Comparison of ENCODE assay signal across 23 mouse cellular contexts in genomic region chr14:57082863-57083262, GRCm38 (mm10). TPM values are rescaled to one million over a fixed set of nuclear protein-coding genes. Genes with fewer than 3 reads are reported as not detected.
A peak's percentile ranks its signal among the peaks of the same experiment; 100 is the strongest.
DNase-seq lines count a peak whose midpoint lies in the region; ATAC-seq and TF ChIP-seq lines count a peak whose summit lies in the region.
"Had no signal": no experiment of that assay in that cellular context is flagged by ENCODE, and none has a peak within 500 bp of the region (broad histone marks: within the 10 kb centered on the region; RNA-seq: fewer than 3 reads in every experiment).

No protein-coding gene starts in this region.

- no peaks in the 10 kb centered on the region for H3K4me1 ChIP-seq in liver, postnatal 0 days (ENCODE audit: insufficient read depth)
- H3K4me1 ChIP-seq in liver, embryonic 12.5 days, result 0 out of 2 replicates have a peak, but pooled peaks cover 8% of the 10 kb centered on the region
- no peaks in the 10 kb centered on the region for H3K4me1 ChIP-seq in MEL (ENCODE audit: control insufficient read depth in 1 of 2, insufficient read depth in 2 of 2, low read length in 2 of 2)
- H3K4me1 ChIP-seq in forebrain, postnatal 0 days (ENCODE audit: insufficient read depth), result no peaks in the 10 kb centered on the region
- H3K4me1 ChIP-seq: forebrain, embryonic 13.5 days; forebrain, embryonic 15.5 days had no signal

- H3K27me3 ChIP-seq in liver, postnatal 0 days (ENCODE audit: insufficient read depth, low read length), result no peaks in the 10 kb centered on the region
- H3K27me3 ChIP-seq in liver, embryonic 12.5 days (replicated peaks), result 0 out of 2 replicates have a peak, but pooled peaks cover 3% of the 10 kb centered on the region
- peaks cover 0 to 1% of the 10 kb centered on the region in 2 experiments; a peak in 2 of 4 replicates for H3K27me3 ChIP-seq in MEL (ENCODE audit: control insufficient read depth in 1 of 2, insufficient read depth in 2 of 2, low read length in 2 of 2)
- H3K27me3 ChIP-seq in forebrain, postnatal 0 days (ENCODE audit: insufficient read depth, low read length), result no peaks in the 10 kb centered on the region
- H3K27me3 ChIP-seq: embryonic facial prominence, embryonic 12.5 days; forebrain, embryonic 13.5 days; forebrain, embryonic 15.5 days had no signal

- no peak overlapping the region for H3K27ac ChIP-seq in liver, postnatal 0 days (ENCODE audit: low read depth)
- H3K27ac ChIP-seq in liver, embryonic 12.5 days, result no peak overlapping the region
- H3K27ac ChIP-seq in MEL (ENCODE audit: control insufficient read depth, low read depth, low read length), result no peak overlapping the region
- H3K27ac ChIP-seq in forebrain, postnatal 0 days (ENCODE audit: low read depth, low read length), result no peak overlapping the region
- H3K27ac ChIP-seq: embryonic facial prominence, embryonic 10.5 days; embryonic facial prominence, embryonic 12.5 days; forebrain, embryonic 13.5 days; forebrain, embryonic 15.5 days had no signal

- H3K79me2 ChIP-seq in MEL (ENCODE audit: control insufficient read depth, insufficient read depth, low read length, poor library complexity), result no peaks in the 10 kb centered on the region

- TF ChIP-seq POLR2A in MEL (IDR thresholded peaks at IDR 0.05; ENCODE audit: control insufficient read depth in 1 of 2, insufficient read depth in 1 of 2, low read depth in 1 of 2, low read length in 2 of 2, poor library complexity in 1 of 2), result no peak

- 73% methylated on average over 1 of the region's 1 CpGs for WGBS in liver, postnatal 0 days (ENCODE audit: insufficient replicate concordance)
- WGBS in liver, embryonic 12.5 days (ENCODE audit: insufficient replicate concordance), result 86% methylated on average over 1 of the region's 1 CpGs
- 91% methylated on average over 1 of the region's 1 CpGs for WGBS in forebrain, postnatal 0 days

- no peak for TF ChIP-seq EP300 in liver, postnatal 0 days (IDR thresholded peaks at IDR 0.05; ENCODE audit: low read depth)
- TF ChIP-seq EP300 in MEL (IDR thresholded peaks at IDR 0.05; ENCODE audit: low read depth in 1 of 2, low read length in 2 of 2), result no peak

- H3K36me3 ChIP-seq in liver, postnatal 0 days (replicated peaks; ENCODE audit: insufficient read depth, low read length), result no peaks in the 10 kb centered on the region
- H3K36me3 ChIP-seq in liver, embryonic 12.5 days, result no peaks in the 10 kb centered on the region
- H3K36me3 ChIP-seq in MEL (ENCODE audit: control insufficient read depth in 1 of 2, insufficient read depth in 2 of 2, low read length in 2 of 2), result no peaks in the 10 kb centered on the region
- no peaks in the 10 kb centered on the region for H3K36me3 ChIP-seq in forebrain, postnatal 0 days (ENCODE audit: insufficient read depth)
- H3K36me3 ChIP-seq: embryonic facial prominence, embryonic 10.5 days; embryonic facial prominence, embryonic 12.5 days; forebrain, embryonic 15.5 days; G1E had no signal

- DNase-seq in liver, postnatal 0 days, result no peak
- DNase-seq in 416B (ENCODE audit: low read depth) (peak; percentile 15), MEL (ENCODE audit: low read depth, low spot score) (peak; percentile 23), ZHBTc4 (ENCODE audit: low read depth, low spot score) (peak; percentile 13)
- no peak for DNase-seq in adrenal gland, postnatal 25 days
- DNase-seq in forebrain, postnatal 0 days, result no peak
- DNase-seq: adrenal gland, adult 2 months; adrenal gland, postnatal 10 days; adrenal gland, postnatal 36 days; cerebellum, adult 11-12 months; cerebellum, adult 2 months; cerebellum, adult 9-10 months; cerebellum, postnatal 10 days; cerebellum, postnatal 25 days had no signal

- no peak for TF ChIP-seq CTCF in liver, postnatal 0 days (IDR thresholded peaks at IDR 0.05; ENCODE audit: low read depth)
- TF ChIP-seq CTCF in MEL (IDR thresholded peaks at IDR 0.05 in 2 of 3, conservative IDR thresholded peaks at IDR 0.05 in 1 of 3; ENCODE audit: control insufficient read depth in 1 of 3, insufficient read depth in 1 of 3, low read depth in 2 of 3, low read length in 3 of 3, poor library complexity in 1 of 3, severe bottlenecking in 1 of 3), result no peak
- TF ChIP-seq CTCF in forebrain, postnatal 0 days (IDR thresholded peaks at IDR 0.05; ENCODE audit: low read depth), result no peak

- no peak overlapping the region for H3K4me3 ChIP-seq in liver, postnatal 0 days (ENCODE audit: low read depth, low read length)
- no peak overlapping the region for H3K4me3 ChIP-seq in liver, embryonic 12.5 days
- H3K4me3 ChIP-seq in MEL (ENCODE audit: control insufficient read depth in 1 of 2, insufficient read depth in 1 of 2, low read depth in 2 of 2, low read length in 2 of 2), result no peak overlapping the region
- H3K4me3 ChIP-seq in forebrain, postnatal 0 days (ENCODE audit: low read depth, low read length), result no peak overlapping the region
- H3K4me3 ChIP-seq: embryonic facial prominence, embryonic 10.5 days; embryonic facial prominence, embryonic 12.5 days; forebrain, embryonic 13.5 days; forebrain, embryonic 15.5 days had no signal

- H3K4me2 ChIP-seq in liver, postnatal 0 days (ENCODE audit: low read depth, low read length), result no peak overlapping the region
- H3K4me2 ChIP-seq in liver, embryonic 12.5 days, result no peak overlapping the region
- no peak overlapping the region for H3K4me2 ChIP-seq in forebrain, postnatal 0 days (ENCODE audit: low read depth)
- H3K4me2 ChIP-seq: embryonic facial prominence, embryonic 12.5 days; forebrain, embryonic 13.5 days; forebrain, embryonic 15.5 days had no signal

- no peaks in the 10 kb centered on the region for H3K9me3 ChIP-seq in liver, postnatal 0 days (ENCODE audit: low read length)
- H3K9me3 ChIP-seq in liver, embryonic 12.5 days (replicated peaks), result no peaks in the 10 kb centered on the region
- no peaks in the 10 kb centered on the region for H3K9me3 ChIP-seq in MEL (replicated peaks; ENCODE audit: insufficient read depth, low read length)
- H3K9me3 ChIP-seq in forebrain, postnatal 0 days (ENCODE audit: low read length), result no peaks in the 10 kb centered on the region
- H3K9me3 ChIP-seq: embryonic facial prominence, embryonic 10.5 days; embryonic facial prominence, embryonic 12.5 days; forebrain, embryonic 13.5 days; forebrain, embryonic 15.5 days; G1E had no signal

- ATAC-seq in liver, postnatal 0 days, result peak; percentile 40; the same call in 1 of the 2 replicates
- ATAC-seq in liver, embryonic 12.5 days, result no peak
- ATAC-seq in forebrain, postnatal 0 days, result no peak
- ATAC-seq: forebrain, embryonic 13.5 days; forebrain, embryonic 15.5 days had no signal

- H3K9ac ChIP-seq in liver, postnatal 0 days (replicated peaks), result no peak overlapping the region
- H3K9ac ChIP-seq in liver, embryonic 12.5 days, result no peak overlapping the region
- no peak overlapping the region for H3K9ac ChIP-seq in MEL (ENCODE audit: control insufficient read depth, low read depth, low read length, poor library complexity, severe bottlenecking)
- no peak overlapping the region for H3K9ac ChIP-seq in forebrain, postnatal 0 days
- H3K9ac ChIP-seq: embryonic facial prominence, embryonic 12.5 days; forebrain, embryonic 13.5 days; forebrain, embryonic 15.5 days had no signal

- TF ChIP-seq RAD21 in MEL (IDR thresholded peaks at IDR 0.05; ENCODE audit: low read depth, low read length), result no peak

TF ChIP-seq in MEL, 35 proteins besides CTCF, POLR2A, EP300 and RAD21 (continues in another document):
- TF ChIP-seq RCOR1 (IDR thresholded peaks at IDR 0.05; ENCODE audit: low read depth, low read length) (no peak), ELF1 (IDR thresholded peaks at IDR 0.05; ENCODE audit: low read depth, low read length) (no peak), NELFE (IDR thresholded peaks at IDR 0.05; ENCODE audit: low read depth, low read length) (no peak), MAZ (IDR thresholded peaks at IDR 0.05; ENCODE audit: low read depth, low read length) (no peak)

RNA-seq across cellular contexts. Expression of gene Gjb2, which starts 21.6 kb away (rescaled TPM):
- polyA plus RNA-seq in liver, postnatal 0 days (2015; fragmentation: Nextera tagmentation; extraction: Ambion mirVana), result 104 and 135 TPM in 2 replicates
- 2.0 and 3.5 TPM in 2 replicates for polyA plus RNA-seq in liver, embryonic 12.5 days (2016; fragmentation: Nextera tagmentation; extraction: Ambion mirVana)
- total RNA-seq in MEL (2012; rRNA removed), result not detected in 2 replicates
- polyA plus RNA-seq in MEL (2012; ENCODE audit: insufficient read depth in 1 of 2, insufficient read length in 2 of 2, low read depth in 1 of 2, low replicate concordance in 2 of 2, missing spikeins in 1 of 2), result not detected
- 20.6 and 30.1 TPM in 2 replicates for total RNA-seq in adrenal gland, postnatal 25 days (2021)
- total RNA-seq in forebrain, postnatal 0 days (2014; rRNA removed), result 9.6 and 11.3 TPM in 2 replicates
- 12.8 and 14.4 TPM in 2 replicates for polyA plus RNA-seq in forebrain, postnatal 0 days (2015; fragmentation: Nextera tagmentation; extraction: Ambion mirVana)
- total RNA-seq: G1E had no signal
- polyA plus RNA-seq: C2C12, G1E had no signal

RNA-seq across cellular contexts. Expression of gene Gja3, which starts 25.0 kb away (rescaled TPM):
- 0.07 TPM in 1 of 2 replicates, not detected in the other for polyA plus RNA-seq in liver, postnatal 0 days (2015; fragmentation: Nextera tagmentation; extraction: Ambion mirVana)
- not detected in 2 replicates for polyA plus RNA-seq in liver, embryonic 12.5 days (2016; fragmentation: Nextera tagmentation; extraction: Ambion mirVana)
- not detected in 2 replicates for total RNA-seq in MEL (2012; rRNA removed)
- polyA plus RNA-seq in MEL (2012; ENCODE audit: insufficient read depth in 1 of 2, insufficient read length in 2 of 2, low read depth in 1 of 2, low replicate concordance in 2 of 2, missing spikeins in 1 of 2), result not detected
- not detected in 2 replicates for total RNA-seq in adrenal gland, postnatal 25 days (2021)
- total RNA-seq in forebrain, postnatal 0 days (2014; rRNA removed), result 0.38 and 8.3 TPM in 2 replicates
- polyA plus RNA-seq in forebrain, postnatal 0 days (2015; fragmentation: Nextera tagmentation; extraction: Ambion mirVana), result 0.48 and 0.59 TPM in 2 replicates
- total RNA-seq: adrenal gland, adult 2 months; adrenal gland, postnatal 36 days; G1E had no signal
- polyA plus RNA-seq: forebrain, embryonic 13.5 days; G1E had no signal

RNA-seq across cellular contexts. Expression of gene Gm4491, which starts 32.8 kb away (rescaled TPM):
- polyA plus RNA-seq in liver, postnatal 0 days (2015; fragmentation: Nextera tagmentation; extraction: Ambion mirVana), result not detected in 2 replicates
- not detected in 2 replicates for polyA plus RNA-seq in liver, embryonic 12.5 days (2016; fragmentation: Nextera tagmentation; extraction: Ambion mirVana)
- not detected in 2 replicates for total RNA-seq in MEL (2012; rRNA removed)
- not detected for polyA plus RNA-seq in MEL (2012; ENCODE audit: insufficient read depth in 1 of 2, insufficient read length in 2 of 2, low read depth in 1 of 2, low replicate concordance in 2 of 2, missing spikeins in 1 of 2)
- total RNA-seq in adrenal gland, postnatal 25 days (2021), result not detected in 2 replicates
- total RNA-seq in forebrain, postnatal 0 days (2014; rRNA removed), result 0.24 TPM in 1 of 2 replicates, not detected in the other
- polyA plus RNA-seq in forebrain, postnatal 0 days (2015; fragmentation: Nextera tagmentation; extraction: Ambion mirVana), result not detected in 2 replicates
- total RNA-seq: adrenal gland, adult 2 months; adrenal gland, postnatal 10 days; adrenal gland, postnatal 36 days; G1E had no signal
- polyA plus RNA-seq: adrenal gland, adult 2 months; C2C12; embryonic facial prominence, embryonic 10.5 days; embryonic facial prominence, embryonic 12.5 days; embryonic facial prominence, embryonic 14.5 days; forebrain, embryonic 11.5 days; forebrain, embryonic 13.5 days; forebrain, embryonic 15.5 days; G1E had no signal

RNA-seq across cellular contexts. Expression of gene Gjb6, which starts 50.5 kb away (rescaled TPM):
- polyA plus RNA-seq in liver, postnatal 0 days (2015; fragmentation: Nextera tagmentation; extraction: Ambion mirVana), result 0.11 TPM in 1 of 2 replicates, not detected in the other
- 0.10 and 0.19 TPM in 2 replicates for polyA plus RNA-seq in liver, embryonic 12.5 days (2016; fragmentation: Nextera tagmentation; extraction: Ambion mirVana)
- not detected in 2 replicates for total RNA-seq in MEL (2012; rRNA removed)
- not detected for polyA plus RNA-seq in MEL (2012; ENCODE audit: insufficient read depth in 1 of 2, insufficient read length in 2 of 2, low read depth in 1 of 2, low replicate concordance in 2 of 2, missing spikeins in 1 of 2)
- total RNA-seq in adrenal gland, postnatal 25 days (2021), result not detected in 2 replicates
- 13.8 and 18.3 TPM in 2 replicates for total RNA-seq in forebrain, postnatal 0 days (2014; rRNA removed)
- 18.1 and 18.7 TPM in 2 replicates for polyA plus RNA-seq in forebrain, postnatal 0 days (2015; fragmentation: Nextera tagmentation; extraction: Ambion mirVana)
- total RNA-seq: adrenal gland, adult 2 months; adrenal gland, postnatal 10 days; adrenal gland, postnatal 36 days had no signal
- polyA plus RNA-seq: adrenal gland, adult 2 months; C2C12; G1E had no signal

Comparison
In these comparisons a context has a peak if more than half of its experiments do, and no peak if none do; other contexts are left out.
1. DNase-seq: peak in 416B (single experiment), MEL (single experiment) and ZHBTc4 (single experiment); none in liver, postnatal 0 days (single experiment), adrenal gland, postnatal 25 days (single experiment) and forebrain, postnatal 0 days (single experiment).